Mouse (Mus musculus): ENCODE results near the gene Hoxd11. TPM values are rescaled to one million over a fixed set of nuclear protein-coding genes. Genes with fewer than 3 reads are reported as not detected.

Hoxd11 gene
- polyA plus RNA-seq (2015; fragmentation: Nextera tagmentation; extraction: Ambion mirVana), result 3.0 and 3.9 TPM in 2 replicates

GRCm38 (mm10) chr2:74678891-74679595 lies at the start of gene Hoxd11:
Hoxd11 (plus strand) TSS chr2:74679557.

GRCm38 (mm10) chr2:74659507-74660005 lies 19.8 kb upstream of the Hoxd11 start, which contains the start of gene Evx2:
Evx2 (minus strand) TSS chr2:74659557.

DNA sequence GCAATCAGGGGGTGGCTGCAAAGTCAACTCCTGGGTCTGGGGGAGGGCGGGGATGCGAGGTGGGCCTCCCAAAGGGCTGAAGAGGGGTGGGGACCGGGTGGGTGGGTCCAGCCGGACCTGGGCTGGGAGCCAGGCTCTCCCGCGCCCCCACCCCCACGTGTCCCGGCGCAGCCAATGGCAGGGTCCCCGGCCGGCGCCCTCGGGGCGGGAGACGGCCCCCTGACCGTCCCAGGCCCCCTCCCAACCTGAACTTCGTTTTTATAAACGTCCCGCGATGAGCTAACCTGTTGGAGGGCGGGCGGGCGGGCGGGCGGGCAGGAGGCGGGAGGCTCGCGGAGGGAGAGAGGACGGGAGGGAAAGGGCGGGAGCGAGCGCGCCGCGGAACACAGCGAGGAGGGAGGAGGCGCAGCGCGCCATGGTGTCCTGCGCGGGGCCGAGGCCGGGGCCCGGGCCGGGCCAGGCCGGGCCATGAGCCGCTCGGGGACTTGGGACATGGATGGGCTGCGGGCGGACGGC lies 11.5 kb upstream of the Hoxd11 start, which contains the start of gene Hoxd13:
Gene Hoxd13, plus strand, starts transcription at position 469 of the 516 bp plus-strand sequence.

DNA sequence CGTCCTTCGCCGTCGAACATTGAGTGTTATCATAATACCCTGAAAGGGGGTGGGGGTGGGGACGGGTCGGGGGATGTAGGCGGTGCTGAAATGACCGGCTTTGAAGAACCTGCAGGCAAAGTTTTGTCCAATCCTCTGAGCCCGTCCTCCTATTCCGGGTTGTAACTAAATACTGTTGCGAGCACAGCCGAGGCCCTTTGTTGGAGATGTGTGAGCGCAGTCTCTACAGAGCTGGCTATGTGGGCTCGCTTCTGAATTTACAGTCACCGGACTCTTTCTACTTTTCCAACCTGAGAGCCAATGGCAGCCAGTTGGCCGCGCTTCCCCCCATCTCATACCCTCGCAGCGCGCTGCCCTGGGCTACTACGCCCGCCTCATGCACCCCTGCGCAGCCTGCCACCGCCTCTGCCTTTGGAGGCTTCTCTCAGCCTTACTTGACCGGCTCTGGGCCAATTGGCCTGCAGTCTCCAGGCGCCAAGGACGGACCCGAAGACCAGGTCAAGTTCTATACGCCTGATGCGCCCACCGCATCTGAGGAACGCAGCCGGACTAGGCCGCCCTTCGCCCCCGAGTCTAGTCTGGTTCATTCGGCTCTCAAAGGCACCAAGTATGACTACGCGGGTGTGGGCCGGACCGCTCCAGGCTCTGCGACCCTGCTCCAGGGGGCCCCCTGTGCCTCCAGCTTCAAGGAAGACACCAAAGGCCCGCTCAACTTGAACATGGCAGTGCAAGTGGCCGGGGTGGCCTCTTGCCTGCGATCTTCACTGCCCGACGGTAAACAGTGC lies 4.3 kb upstream of the Hoxd11 start, which contains the start of gene Hoxd12:
Gene Hoxd12, plus strand, starts transcription at position 133 of the 785 bp plus-strand sequence.

DNA sequence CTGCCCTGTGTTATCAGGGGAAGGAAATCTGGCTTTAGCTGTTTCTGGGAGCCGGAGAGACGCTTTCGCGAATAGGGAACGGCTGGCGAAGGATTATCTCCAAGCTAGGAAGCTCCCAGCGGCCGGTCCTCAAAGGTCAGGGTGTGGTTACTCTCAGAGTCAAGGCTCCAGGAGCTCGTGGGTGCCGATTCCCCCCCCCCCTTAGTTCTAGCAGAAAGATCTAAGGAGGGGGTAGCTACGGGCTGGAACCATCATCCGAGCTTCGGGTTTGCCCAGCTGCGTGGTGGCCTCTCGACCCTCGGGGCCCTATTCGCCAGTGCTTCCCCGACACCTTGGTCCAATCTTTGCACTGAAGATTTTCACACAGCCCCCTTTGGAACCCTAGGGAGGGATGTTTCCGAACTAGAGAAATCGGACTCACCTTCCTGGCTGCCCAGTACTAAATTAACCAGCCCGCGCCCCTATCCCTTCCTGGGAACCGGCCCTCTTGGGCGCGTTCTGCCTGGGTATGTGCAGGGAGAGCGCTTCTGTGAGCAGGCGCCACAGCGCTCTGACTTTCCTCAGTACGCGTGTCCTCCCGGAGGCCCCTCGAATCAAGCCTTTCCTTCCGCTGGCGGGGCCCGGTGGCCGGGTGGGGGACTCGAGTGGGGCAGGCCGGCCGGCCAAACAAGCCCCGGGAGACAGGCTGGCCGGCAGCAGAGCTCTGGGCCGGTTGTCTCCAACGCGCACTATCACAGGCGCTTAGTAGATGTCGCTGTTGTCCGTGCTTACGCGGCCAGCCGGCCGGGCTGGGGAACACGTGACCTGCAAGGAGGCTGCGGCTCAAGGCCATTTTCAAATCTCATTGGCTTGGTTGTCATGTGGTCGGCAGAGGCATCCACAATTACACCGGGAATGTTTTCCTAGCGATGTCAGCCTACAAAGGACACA lies 11.9 kb downstream of the Hoxd11 start, which contains the start of gene Hoxd10:
Gene Hoxd10, plus strand, starts transcription at position 903 of the 930 bp plus-strand sequence.

DNA sequence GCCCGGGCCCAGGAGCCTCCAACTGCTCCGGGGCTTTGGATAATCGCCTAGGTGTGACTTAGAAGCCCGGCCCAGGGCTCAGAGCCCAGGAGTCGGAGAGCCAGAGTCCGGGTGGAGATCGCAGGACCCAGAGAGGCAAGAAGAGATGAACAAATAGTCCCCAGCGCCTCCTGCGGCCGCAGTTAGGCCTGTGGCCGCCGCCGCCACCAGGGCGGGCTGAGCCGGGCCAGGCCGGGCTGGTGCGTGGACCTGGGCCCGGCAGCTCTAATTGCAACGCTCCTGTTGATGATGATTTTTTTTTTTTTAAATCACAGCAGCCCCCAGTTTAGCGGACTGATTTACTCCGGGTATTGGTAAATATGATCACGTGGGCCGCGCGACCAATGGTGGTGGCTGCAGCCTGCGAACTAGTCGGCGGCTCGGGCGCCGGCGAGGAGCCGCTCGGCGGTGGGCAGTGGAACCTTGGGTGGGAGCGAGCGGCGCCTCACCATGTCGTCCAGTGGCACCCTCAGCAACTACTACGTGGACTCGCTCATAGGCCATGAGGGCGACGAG lies 18.3 kb downstream of the Hoxd11 start, which contains the start of gene Hoxd9:
Gene Hoxd9, plus strand, starts transcription at position 161 of the 555 bp plus-strand sequence.

DNA sequence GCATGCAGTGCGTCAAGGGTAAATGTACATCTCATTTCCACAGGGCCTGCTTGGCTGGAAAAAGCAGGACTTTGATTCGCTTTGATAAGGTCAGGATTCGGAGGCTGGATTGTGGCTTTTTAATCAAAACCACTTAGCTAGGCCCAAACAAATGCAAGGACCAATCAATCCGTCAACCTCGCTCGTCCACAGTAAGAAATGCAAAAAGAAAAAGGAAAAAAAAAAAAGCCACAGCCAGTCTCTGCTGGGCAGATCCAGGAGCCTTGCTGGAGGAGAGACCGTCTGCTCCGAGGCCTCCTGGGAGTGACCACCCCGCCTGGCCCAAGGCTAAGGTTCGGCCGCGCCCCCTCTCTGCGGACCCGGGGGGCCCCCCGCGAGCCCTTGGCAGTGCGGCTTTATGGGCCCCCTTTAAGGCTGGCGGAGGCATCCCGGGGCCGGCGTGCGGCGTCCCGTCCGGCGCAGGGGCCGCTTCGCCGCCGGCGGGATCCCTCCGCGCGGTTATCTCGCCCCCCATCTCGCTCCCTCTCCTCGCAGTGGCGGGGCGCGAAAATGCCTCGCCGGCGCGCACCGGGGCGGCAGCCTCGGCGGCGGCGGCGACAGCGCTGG lies 25.1 kb downstream of the Hoxd11 start, which contains the start of gene Hoxd8:
Gene Hoxd8, plus strand, starts transcription at position 223 of the 606 bp plus-strand sequence.

GRCm38 (mm10) chr2:74711721-74712621 lies 32.6 kb downstream of the Hoxd11 start, which contains the start of the genes Hoxd3 and Hoxd4:
Hoxd3 (plus strand) TSS chr2:74711927.
Hoxd4 (plus strand) TSS chr2:74711929.

GRCm38 (mm10) chr2:74726551-74726950 lies 47.2 kb downstream of the Hoxd11 start, which contains the start of gene Gm28230:
Gm28230 (plus strand) TSS chr2:74726728.

MicroRNA genes within 50 kb of the gene (microRNA counts, 519-probe panel; counts per million panel counts)
- microRNA mmu-miR-10b, result 3,952 counts per million, percentile 71 among the panel's probes with 10 or more counts

Small RNA genes lying within 50 kb of the gene (microRNA-seq; reads per million reads assigned to microRNA genes)
- not detected for gene Gm44463
- 16,560 reads per million, percentile 96 among the genes with 10 or more reads in this experiment for gene Mir10b

Other genes starting within 250 kb of the Hoxd11 start
- gene Lnpk, start 100.1 kb upstream of the Hoxd11 start, polyA plus RNA-seq (2015; fragmentation: Nextera tagmentation; extraction: Ambion mirVana), result 10.1 and 16.9 TPM in 2 replicates
- 0.06 and 0.11 TPM in 2 replicates for gene Evx2, start 20.0 kb upstream of the Hoxd11 start, polyA plus RNA-seq (2015; fragmentation: Nextera tagmentation; extraction: Ambion mirVana)
- 6.6 and 8.8 TPM in 2 replicates for gene Hoxd13, start 11.2 kb upstream of the Hoxd11 start, polyA plus RNA-seq (2015; fragmentation: Nextera tagmentation; extraction: Ambion mirVana)
- 2.4 and 2.5 TPM in 2 replicates for gene Hoxd12, start 4.5 kb upstream of the Hoxd11 start, polyA plus RNA-seq (2015; fragmentation: Nextera tagmentation; extraction: Ambion mirVana)
- gene Hoxd10, start 12.4 kb downstream of the Hoxd11 start, polyA plus RNA-seq (2015; fragmentation: Nextera tagmentation; extraction: Ambion mirVana), result 3.5 and 4.0 TPM in 2 replicates
- 4.0 and 4.5 TPM in 2 replicates for gene Hoxd9, start 18.2 kb downstream of the Hoxd11 start, polyA plus RNA-seq (2015; fragmentation: Nextera tagmentation; extraction: Ambion mirVana)
- 6.1 and 8.2 TPM in 2 replicates for gene Hoxd8, start 25.1 kb downstream of the Hoxd11 start, polyA plus RNA-seq (2015; fragmentation: Nextera tagmentation; extraction: Ambion mirVana)
- gene Hoxd3, start 32.4 kb downstream of the Hoxd11 start, polyA plus RNA-seq (2015; fragmentation: Nextera tagmentation; extraction: Ambion mirVana), result 0.22 and 0.29 TPM in 2 replicates
- gene Hoxd4, start 32.4 kb downstream of the Hoxd11 start, polyA plus RNA-seq (2015; fragmentation: Nextera tagmentation; extraction: Ambion mirVana), result 0.67 and 0.82 TPM in 2 replicates
- gene Gm28230, start 47.2 kb downstream of the Hoxd11 start, polyA plus RNA-seq (2015; fragmentation: Nextera tagmentation; extraction: Ambion mirVana), result not detected in 2 replicates
- not detected in 2 replicates for gene Hoxd1, start 83.4 kb downstream of the Hoxd11 start, polyA plus RNA-seq (2015; fragmentation: Nextera tagmentation; extraction: Ambion mirVana)
- gene Mtx2, start 146.2 kb downstream of the Hoxd11 start, polyA plus RNA-seq (2015; fragmentation: Nextera tagmentation; extraction: Ambion mirVana), result 78.2 and 79.1 TPM in 2 replicates